Mouse (Mus musculus): Measurements from ENCODE around the gene Zfand2b.
A peak's percentile ranks its signal among the peaks of the same experiment; 100 is the strongest.

Gene Zfand2b

DNA sequence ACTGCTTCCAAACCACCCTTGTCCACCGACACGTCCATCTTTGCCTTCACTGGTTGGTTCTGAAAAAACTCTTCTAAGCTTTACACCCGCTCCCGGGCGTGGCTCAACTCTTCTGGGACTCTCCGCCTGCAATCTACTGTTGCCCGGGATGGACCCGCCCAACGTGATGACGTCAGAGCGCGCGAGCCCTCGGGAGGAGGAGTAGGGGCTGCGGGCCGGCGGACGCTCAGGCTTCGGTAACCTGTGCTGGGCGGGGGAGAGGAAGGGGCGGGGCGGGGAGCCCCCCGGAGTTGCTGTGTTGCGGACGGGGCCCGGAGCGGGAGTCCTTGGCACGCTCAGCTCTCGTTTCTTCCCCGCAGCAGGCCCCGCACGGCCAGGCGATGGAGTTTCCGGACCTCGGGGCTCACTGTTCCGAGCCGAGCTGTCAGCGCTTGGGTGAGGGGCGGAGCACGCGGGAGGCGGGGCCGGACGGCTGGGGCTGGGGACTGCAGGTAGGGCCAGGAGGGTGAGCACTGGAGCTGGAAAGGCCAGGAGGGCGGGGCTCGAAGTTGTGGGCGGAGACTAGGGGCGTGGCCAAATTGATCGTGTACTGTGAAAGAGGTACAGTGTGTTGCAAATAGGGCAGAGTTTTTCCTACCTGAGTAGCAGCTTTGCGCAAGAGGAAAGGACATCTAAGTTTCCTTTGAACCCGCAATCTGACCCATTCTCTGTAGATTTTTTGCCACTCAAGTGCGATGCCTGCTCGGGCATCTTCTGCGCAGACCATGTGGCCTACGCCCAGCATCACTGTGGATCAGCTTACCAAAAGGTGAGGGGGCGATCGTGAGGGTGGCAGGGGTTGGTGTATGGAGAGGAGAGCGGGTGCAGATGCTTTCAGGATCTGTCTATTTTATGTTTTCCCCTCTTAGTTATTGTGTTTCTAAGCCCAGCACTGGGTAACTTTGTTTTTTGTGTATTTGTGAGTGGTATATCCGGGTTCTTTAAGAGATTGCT lies at the start of gene Zfand2b:
Gene Zfand2b, plus strand, starts transcription at position 175 of the 993 bp plus-strand sequence.
- DNase-seq (ENCODE audit: low spot score in 2 of 2), result peak; percentile 81 to 93

DNA sequence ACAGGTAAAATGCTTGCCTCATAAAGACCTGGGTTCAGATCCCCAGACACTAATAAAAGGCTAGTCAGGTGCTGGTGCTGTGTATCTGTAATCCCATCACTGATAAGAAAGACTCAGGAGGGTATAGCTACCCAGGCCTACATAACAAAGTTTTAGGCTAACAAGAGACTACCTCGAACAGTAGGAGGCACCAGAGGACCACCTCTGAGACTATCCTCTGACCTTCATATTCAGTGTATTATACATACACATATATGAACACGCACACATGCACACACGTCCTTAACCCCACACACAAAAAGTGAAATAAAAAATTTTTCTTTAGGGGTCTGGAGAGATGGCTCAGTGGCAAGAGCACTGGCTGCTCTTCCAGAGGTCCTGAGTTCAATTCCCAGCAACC lies 46.2 kb upstream of the Zfand2b start:
- no peak for DNase-seq (ENCODE audit: low spot score in 2 of 2)

DNA sequence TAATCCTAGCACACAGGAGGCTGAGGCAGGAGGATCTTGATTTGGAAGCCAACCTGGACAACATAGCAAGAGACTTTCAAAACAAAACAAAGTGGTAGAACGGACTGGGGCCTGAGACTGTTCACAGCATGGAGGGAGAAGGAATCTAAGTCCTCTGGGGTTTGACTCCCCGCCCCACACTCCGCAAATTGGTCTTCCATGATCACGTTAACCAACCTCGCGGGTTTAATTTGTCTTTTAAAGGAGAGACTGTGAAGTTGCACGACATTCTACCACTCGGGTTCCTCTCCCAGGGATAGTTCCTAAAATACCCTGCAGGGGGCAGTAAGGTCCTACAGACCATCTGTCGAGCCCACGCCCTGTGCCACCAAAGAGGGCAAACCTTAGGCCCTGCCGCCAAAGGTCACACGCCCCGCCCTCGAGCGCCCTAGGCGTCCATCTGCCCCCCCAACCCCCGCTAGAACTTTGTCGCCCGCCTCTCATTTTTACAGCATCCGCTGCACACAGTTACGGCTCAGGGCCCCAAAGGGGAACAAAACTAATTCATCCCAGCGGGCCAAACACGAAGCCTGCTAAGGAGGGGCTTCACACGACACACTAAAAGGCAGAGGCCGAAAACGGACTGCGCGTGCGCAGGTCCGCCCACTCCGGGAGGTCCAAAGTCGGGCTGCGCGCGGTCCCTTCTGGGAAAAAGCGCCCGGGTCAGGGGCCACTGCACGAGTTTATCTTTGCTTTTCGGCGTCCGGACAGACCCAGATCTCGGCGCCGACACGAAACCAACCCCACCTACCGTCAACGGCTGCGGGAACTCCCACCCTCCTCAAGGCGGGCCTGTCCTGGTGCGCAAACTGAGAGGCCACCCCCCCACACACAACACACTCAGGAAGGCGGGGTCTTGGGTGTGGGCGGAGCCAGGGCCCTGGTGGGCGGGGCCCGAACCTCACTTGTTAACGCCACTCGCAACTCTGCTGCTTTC lies 43.8 kb upstream of the Zfand2b start, which contains the start of gene Nhej1:
Gene Nhej1, minus strand, starts transcription at position 855 of the 976 bp plus-strand sequence.
- peak; percentile 82 to 92 for DNase-seq (ENCODE audit: low spot score in 2 of 2)

DNA sequence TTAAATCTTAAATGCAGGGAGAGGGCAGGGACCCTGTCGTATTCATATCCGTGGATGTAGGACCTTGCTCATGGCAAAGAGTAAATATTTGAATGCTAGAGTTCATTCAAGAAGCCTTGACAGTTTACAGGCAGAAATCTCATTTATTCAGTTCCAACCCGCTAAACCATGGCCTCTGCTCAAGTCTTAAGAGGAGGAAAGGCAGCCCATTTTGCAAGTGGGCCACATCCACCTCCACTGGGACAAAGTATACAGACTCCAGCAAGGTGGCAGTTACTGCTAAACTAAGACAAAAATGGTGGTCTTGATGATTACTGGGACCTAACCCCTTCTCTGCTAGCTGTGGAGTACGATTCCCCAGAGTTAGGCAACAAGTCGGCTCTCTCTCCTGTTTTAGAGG lies 43.0 kb upstream of the Zfand2b start:
- no peak for DNase-seq (ENCODE audit: low spot score in 2 of 2)

DNA sequence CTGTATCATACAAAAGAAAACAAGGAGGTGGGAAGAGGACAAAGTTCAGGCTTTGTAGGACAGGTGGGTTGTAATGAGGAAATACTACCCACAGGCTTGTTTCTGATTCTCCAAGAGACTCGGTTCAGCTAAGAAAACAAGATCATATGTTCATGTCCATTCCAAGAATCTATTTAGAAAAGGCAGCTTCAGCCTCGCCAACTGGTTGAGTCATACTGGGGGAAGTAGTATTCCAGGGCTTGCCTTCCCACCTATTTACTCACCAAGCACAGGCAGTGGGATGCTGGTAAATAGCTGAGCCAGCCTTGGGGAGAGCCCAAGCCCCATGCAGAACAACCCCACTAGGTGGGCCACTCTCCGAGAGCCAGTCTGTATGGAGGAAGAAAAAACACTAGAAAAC lies 39.8 kb upstream of the Zfand2b start:
- DNase-seq (ENCODE audit: low spot score in 2 of 2), result no peak

DNA sequence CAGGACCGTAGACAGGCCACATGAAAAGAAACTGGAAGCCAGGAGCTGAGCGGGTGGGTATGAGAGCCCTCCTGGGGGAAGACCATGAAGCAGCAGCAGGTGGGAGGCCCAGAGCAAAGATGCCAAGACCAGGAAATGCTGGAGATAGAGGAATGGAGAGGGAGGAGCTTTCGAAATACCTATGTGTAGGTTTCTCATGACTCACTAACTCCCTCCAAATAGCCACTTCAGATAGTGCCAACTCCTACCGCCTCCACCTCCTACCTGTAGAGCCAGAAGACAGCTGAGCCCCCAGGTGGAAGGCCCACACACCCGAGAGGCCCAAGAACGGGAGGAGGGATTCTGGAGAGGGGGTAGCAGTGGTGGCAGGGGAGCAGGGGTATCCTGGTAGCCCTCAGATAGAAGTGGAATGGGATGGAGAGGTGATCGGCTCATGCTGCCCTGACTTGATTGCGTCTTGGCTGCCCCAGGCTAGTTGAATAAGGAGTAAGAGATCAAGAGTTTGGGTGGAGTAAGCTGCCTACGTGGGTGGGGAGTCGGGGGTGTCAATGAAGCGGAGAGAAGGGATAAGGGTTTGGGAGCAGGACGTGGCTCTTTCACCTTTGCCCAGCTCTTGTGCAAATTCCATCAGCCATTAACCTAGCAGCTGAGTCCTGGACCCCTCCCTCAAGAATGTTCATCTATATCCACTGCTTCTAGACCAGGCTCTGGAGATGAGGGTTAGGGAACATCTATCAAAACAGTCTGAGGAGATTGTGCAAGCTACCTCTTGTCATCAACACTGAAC lies 34.8 kb upstream of the Zfand2b start, which contains the start of gene Slc23a3:
Gene Slc23a3, minus strand, starts transcription at position 470 of the 787 bp plus-strand sequence.
- DNase-seq (ENCODE audit: low spot score in 2 of 2), result no peak

DNA sequence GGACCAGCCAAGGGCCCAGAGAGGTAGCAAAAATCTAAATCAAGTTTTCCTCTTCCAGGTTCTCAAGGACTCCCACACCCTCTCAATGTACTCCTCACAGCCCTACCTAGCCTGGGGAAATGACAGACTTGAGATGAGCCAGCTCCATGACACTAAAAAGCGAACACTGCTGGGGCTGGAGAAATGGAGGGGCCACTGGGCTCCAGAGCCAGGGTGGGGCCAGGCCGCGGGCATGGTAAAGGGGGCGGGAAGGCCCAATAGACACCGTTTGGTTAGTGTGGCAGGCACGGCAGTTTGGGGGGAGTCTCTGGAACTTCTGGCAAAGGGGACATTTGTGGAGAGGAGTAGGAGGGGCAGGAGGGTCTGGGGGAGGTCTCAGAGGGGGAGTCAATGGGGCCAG lies 32.2 kb upstream of the Zfand2b start:
- DNase-seq (ENCODE audit: low spot score in 2 of 2), result no peak

DNA sequence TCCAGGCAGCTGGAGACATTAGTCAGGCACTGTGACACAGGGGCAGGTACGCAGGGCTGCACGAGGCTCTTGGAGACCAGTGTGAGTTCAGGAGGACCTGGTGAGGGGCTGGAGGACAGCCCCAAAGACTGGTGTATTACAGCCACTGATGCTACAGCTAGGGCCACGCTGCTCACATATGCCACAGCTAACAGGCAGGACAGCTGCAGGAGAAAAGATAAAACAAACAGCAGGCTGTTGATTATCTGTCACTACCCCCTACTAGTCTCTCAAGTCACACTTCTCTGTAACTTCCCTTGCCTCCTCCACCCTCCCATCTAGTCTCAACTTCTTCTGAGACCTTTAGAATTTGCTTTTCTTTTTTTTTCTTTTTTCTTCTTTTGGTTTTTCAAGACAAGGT lies 31.7 kb upstream of the Zfand2b start:
- DNase-seq (ENCODE audit: low spot score in 2 of 2), result no peak

DNA sequence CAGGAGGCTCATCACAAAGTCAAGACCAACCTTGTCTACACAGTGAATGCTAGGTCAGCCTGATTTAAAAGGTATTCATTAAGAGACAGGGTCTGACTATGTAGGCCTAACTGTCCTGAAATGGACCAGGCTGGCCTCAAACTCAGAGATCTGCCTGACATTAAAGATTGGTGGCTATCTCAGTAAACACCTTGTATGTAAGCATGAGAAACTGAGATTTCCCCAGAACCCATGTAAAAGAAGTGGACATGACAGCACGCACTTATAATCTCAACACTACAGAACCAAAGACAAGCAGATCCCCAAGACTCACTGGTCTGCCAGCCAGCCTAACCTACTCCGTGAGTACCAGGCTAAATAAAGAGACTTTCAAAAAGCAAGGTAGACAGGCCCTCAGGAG lies 30.0 kb upstream of the Zfand2b start:
- no peak for DNase-seq (ENCODE audit: low spot score in 2 of 2)

DNA sequence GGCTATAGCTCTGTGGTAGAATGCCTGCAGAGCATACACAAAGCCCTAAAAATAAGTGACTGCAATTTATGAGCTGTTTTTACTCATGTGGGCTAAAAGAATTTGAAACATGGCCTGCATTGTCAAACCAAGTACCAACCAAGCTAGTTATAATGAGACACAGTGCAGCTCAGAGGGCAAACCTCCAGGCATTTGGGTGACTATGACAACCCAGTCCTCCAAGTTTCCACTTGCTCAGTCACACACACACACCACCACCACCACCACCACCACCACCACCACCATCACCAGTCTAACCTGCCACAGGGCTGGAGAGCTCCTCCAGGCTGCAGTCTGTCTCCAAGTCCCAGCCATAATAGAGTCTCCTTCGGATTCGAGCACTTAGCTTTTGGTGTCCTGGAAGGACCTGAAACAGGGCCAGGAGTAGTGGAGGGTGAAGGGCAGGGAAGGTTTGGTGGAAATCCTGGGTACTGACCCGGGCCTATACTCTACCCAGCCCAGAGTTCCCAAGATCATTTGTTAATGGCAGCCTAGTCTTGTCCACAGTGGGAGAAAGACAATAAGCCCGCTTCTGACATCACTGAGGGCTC lies 27.8 kb upstream of the Zfand2b start:
- no peak for DNase-seq (ENCODE audit: low spot score in 2 of 2)

DNA sequence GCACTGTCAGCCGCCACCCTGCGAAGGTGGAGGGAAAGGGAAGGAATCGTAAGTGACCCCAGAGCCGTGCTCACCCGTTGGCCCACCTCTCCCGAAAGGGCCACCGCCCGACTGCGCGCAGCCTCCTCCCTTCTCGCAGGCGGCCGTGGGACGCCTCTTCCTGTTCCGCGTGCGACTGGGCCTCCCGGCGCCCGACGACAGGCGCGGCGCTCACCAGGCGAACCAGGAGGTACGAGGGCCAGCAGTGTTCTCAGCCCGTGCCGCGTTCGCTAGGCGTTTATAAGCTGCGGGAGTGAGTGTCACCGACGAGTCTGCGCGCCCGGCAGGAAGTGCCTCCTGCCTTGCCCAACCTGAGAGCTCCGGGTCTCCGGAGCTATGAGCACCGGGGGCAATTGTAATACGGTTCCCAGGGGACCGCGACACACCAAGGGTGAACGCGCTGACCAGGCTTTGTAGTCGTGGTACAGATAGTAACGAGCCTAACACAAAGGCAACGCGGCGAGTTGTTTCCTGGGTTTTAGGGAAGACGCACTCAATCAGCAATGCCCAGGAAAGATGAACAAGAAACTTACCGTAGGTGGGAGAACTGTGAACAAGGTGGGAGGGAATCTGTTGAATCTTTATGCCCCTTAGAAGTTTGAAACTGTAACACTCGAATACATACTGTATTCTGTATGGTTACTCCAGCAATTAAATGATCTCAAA lies 26.8 kb upstream of the Zfand2b start:
- DNase-seq (ENCODE audit: low spot score in 2 of 2), result peak in 1 of 2 experiments; percentile 42

DNA sequence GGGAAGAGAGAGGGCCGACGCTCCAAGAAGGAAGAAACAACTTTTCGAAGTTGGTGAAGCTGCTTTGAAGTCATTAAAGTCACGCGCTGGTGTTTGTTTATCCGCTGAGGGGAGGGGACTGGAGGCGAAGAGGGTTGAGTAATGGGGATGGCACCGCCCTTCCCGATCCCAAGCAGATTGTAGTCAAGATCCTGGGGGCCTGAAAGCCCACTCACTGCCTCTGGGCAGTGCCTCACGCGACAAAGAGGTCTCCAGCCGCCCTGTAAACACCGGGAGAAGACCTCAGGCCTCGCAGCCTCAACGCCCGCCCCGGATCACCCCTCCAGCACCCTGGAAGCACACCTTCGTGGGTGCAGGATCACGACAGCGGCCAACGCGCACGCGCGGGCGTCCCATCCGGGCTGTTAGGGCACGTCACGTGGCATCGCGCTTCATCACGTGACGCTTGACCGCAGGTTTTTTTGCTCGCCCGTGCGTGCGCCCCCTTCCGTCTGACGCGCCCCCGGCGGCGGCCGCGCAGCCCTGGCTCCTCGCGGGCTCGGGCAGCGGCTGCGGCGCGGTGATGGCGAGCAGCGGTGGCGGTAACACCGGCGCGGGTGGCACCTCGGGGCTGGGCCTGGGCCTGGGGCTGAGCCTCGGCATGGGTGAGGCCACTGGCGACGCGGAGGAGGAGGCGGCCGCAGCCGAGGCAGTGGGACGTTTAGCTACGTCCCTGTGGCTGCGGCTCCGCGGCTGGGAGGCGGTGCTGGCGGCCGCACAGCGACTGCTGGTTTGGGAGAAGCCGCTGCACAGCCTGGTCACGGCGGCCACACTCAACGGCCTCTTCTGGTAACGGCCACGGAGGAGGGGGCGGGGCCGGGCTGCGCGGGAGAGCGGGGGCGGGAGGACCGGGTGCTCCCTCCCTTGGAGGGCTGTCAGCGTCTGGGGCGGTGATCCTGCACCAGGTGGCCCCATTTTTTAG lies 25.9 kb upstream of the Zfand2b start, which contains the start of the genes Cnppd1 and Retreg2:
Gene Cnppd1, minus strand, starts transcription at position 411 of the 961 bp plus-strand sequence.
Gene Retreg2, plus strand, starts transcription at position 478 of the 961 bp plus-strand sequence.
- peak; percentile 94 to 95 for DNase-seq (ENCODE audit: low spot score in 2 of 2)

DNA sequence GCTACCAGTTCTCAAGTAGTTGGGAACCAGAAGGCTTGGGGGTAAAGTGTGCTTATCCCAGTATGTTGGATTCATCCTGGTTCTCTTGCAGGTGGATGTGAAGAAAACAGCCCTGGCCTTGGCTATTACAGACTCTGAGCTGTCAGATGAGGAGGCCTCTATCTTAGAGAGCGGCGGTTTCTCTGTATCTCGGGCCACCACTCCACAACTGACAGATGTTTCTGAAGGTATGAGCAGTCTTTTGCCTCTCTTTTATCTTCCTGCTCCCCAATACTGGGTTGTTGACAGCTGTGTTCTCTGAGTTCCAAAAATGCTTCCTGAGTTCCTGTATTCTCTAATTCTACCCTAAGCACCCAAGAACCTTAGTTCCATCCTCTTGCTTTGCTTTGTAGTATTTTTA lies 22.9 kb upstream of the Zfand2b start:
- no peak for DNase-seq (ENCODE audit: low spot score in 2 of 2)

DNA sequence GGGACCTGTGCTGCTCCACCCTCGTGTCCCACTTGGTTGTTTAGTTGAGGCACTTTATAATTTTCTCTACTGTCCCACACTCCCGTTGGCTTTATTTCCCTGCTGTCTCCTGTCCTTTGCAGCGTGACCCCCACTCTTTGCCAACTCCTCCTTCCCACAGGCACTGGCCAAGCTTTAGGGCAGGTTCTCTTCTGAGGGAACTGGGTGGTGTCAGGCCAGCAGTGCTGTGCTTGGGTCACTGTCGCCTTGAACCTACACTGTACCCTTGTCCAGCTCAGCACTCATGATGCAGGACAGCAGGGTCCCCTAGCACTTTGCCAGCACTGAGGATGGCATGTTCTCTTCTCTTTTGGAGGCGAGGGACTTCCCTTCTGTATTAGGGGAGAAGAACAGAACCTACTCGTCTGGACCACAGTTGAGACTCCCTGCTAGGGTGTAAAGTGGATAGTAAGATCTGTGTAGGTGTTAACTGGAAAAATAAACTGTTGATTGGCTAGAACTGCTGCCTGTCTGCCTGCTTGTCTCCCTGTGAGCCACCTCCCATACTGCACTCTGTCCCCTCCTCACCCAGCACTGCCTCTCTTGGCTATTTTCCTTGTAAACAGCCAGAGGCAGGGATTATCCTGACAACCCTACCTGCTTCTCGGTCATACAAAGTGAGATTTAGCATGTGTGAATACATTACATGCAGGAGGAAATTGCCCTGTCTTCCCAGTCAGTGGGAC lies 20.9 kb upstream of the Zfand2b start:
- no peak for DNase-seq (ENCODE audit: low spot score in 2 of 2)

DNA sequence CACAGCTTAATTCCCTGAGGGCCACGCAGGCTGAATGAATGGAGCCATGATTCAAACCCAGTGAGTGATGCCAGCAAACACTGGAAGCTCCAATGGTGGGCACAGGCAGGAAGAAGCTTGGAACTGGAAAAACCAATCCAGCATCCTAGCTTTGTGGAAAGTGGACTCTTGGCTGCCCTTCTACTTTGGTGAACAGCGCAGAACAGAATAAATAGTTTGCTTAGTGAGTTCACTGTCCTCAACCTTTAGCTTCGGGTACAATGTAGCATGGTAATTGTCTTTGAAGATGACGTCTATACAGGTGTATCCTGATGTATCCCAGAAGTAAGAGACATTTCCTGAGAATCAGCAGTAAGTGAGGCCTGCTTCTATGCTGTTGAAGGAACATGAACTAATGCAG lies 19.7 kb upstream of the Zfand2b start:
- no peak for DNase-seq (ENCODE audit: low spot score in 2 of 2)

DNA sequence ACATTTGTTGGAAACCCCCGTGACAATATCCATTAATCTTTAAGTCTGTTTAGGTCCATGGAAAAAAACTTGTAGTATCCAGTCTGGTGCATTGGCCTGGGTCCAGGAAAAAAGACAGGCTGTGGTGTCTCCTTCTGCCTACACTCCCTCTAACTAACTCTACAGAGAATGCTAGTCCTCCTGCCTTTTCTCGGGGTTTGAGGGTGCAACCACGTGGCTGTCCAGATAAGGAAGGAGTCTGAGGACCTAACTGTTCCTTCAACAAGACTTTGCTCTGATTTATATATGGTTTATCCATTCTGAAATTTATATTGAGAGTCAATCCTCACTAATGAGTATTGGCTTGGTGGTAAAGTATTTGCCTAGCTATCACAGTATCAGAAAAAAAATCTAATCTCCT lies 12.6 kb upstream of the Zfand2b start:
- no peak for DNase-seq (ENCODE audit: low spot score in 2 of 2)

DNA sequence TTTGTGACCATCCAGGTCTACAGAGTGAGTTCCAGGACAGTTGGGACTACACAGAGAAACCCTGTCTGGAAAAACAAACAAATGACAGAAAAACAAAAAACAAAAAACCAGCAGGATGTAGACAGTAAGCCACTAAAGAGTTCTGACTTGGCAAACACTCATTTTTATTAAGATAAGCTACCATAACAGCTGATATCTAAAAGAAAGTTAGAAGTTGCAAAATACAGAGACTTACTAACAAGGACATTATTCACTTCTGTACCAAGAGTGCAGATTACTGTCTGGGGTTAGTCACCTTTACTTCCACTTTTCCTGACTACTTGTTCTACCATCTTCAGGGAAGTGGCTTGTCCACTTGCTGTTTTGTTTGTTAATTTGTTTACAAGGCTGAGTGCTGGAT lies 9.5 kb upstream of the Zfand2b start:
- DNase-seq (ENCODE audit: low spot score in 2 of 2), result no peak

Measured in cerebellum, postnatal 4 days (tissue).